Mouse (Mus musculus): ENCODE data around the gene Kank2. TPM values are rescaled to one million over a fixed set of nuclear protein-coding genes. Genes with fewer than 3 reads are reported as not detected.
A peak's percentile ranks its signal among the peaks of the same experiment; 100 is the strongest.
"Not testable (repeated sequence)": the region's sequence is repeated elsewhere in the genome, so short reads cannot be mapped to it uniquely, and the experiment has no call there.

Gene Kank2
- polyA plus RNA-seq, 1 experiment from 2014 or later, result 7.5 TPM

- peaks cover 36% of the 10 kb centered on the region for H3K36me3 ChIP-seq (ENCODE audit: control insufficient read depth, insufficient read depth, low read length)
- no peaks in the 10 kb centered on the region for H3K9me3 ChIP-seq (ENCODE audit: control insufficient read depth, low read length)
- no peaks in the 10 kb centered on the region for H3K27me3 ChIP-seq (ENCODE audit: control insufficient read depth, insufficient read depth, low read length)
- H3K4me2 ChIP-seq (replicated peaks; ENCODE audit: low read depth), result no peak overlapping the region
- 81% methylated on average over 3 of the region's 3 CpGs for WGBS
- no peaks in the 10 kb centered on the region for H3K4me1 ChIP-seq (replicated peaks; ENCODE audit: control insufficient read depth, insufficient read depth)
- DNase-seq (ENCODE audit: low spot score) (no peak), ATAC-seq (ENCODE audit: low FRiP score, low TSS enrichment) (no peak)
- no peak overlapping the region for H3K27ac ChIP-seq (replicated peaks)
- H3K4me3 ChIP-seq (ENCODE audit: low read depth, low read length), result no peak overlapping the region
- H3K9ac ChIP-seq (ENCODE audit: low read length), result no peak overlapping the region
- TF ChIP-seq EP300 (optimal IDR thresholded peaks at IDR 0.05) (no peak), CTCF (IDR thresholded peaks at IDR 0.05; ENCODE audit: low read depth) (no peak)
Observed at GRCm38 (mm10) chr9:21777726-21778125, 20.8 kb downstream of the Kank2 start.

- no peak overlapping the region for H3K4me3 ChIP-seq (ENCODE audit: low read depth, low read length)
- H3K4me2 ChIP-seq (replicated peaks; ENCODE audit: low read depth), result no peak overlapping the region
- H3K9me3 ChIP-seq (ENCODE audit: control insufficient read depth, low read length), result no peaks in the 10 kb centered on the region
- no peak for TF ChIP-seq EP300 (optimal IDR thresholded peaks at IDR 0.05)
- 95% methylated on average over 16 of the region's 16 CpGs for WGBS
- no peak overlapping the region for H3K27ac ChIP-seq (replicated peaks)
- DNase-seq (ENCODE audit: low spot score), result no peak
- no peak for ATAC-seq (ENCODE audit: low FRiP score, low TSS enrichment)
- no peaks in the 10 kb centered on the region for H3K4me1 ChIP-seq (replicated peaks; ENCODE audit: control insufficient read depth, insufficient read depth)
- no peaks in the 10 kb centered on the region for H3K27me3 ChIP-seq (ENCODE audit: control insufficient read depth, insufficient read depth, low read length)
- peaks cover 26% of the 10 kb centered on the region for H3K36me3 ChIP-seq (ENCODE audit: control insufficient read depth, insufficient read depth, low read length)
- H3K9ac ChIP-seq (ENCODE audit: low read length), result no peak overlapping the region
Observed at GRCm38 (mm10) chr9:21774353-21774752, 24.2 kb downstream of the Kank2 start.

GRCm38 (mm10) chr9:21773396-21773795 lies 25.1 kb downstream of the Kank2 start:
- DNase-seq (ENCODE audit: low spot score); H3K9me3 ChIP-seq (ENCODE audit: control insufficient read depth, low read length); H3K27me3 ChIP-seq (ENCODE audit: control insufficient read depth, insufficient read depth, low read length); H3K27ac ChIP-seq (replicated peaks); H3K4me3 ChIP-seq (ENCODE audit: low read depth, low read length); H3K4me1 ChIP-seq (replicated peaks; ENCODE audit: control insufficient read depth, insufficient read depth); H3K9ac ChIP-seq (ENCODE audit: low read length); ATAC-seq (ENCODE audit: low FRiP score, low TSS enrichment); H3K4me2 ChIP-seq (replicated peaks; ENCODE audit: low read depth): not testable (repeated sequence)
- WGBS, result 68% methylated on average over 5 of the region's 5 CpGs
- H3K36me3 ChIP-seq (ENCODE audit: control insufficient read depth, insufficient read depth, low read length), result peaks cover 24% of the 10 kb centered on the region

- no peak for ATAC-seq (ENCODE audit: low FRiP score, low TSS enrichment)
- no peak for TF ChIP-seq EP300 (optimal IDR thresholded peaks at IDR 0.05)
- no peak for TF ChIP-seq CTCF (IDR thresholded peaks at IDR 0.05; ENCODE audit: low read depth)
- no peak for DNase-seq (ENCODE audit: low spot score)
- Histone ChIP-seq H3K4me1 (replicated peaks; ENCODE audit: control insufficient read depth, insufficient read depth) (no peaks in the 10 kb centered on the region), H3K4me3 (ENCODE audit: low read depth, low read length) (no peak overlapping the region), H3K9me3 (ENCODE audit: control insufficient read depth, low read length) (no peaks in the 10 kb centered on the region), H3K36me3 (ENCODE audit: control insufficient read depth, insufficient read depth, low read length) (peaks cover 18% of the 10 kb centered on the region), H3K9ac (ENCODE audit: low read length) (0 out of 2 replicates have a peak overlapping the region, but pooled peaks have one; percentile 23), H3K4me2 (replicated peaks; ENCODE audit: low read depth) (no peak overlapping the region), H3K27ac (replicated peaks) (peak overlapping the region; percentile 61), H3K27me3 (ENCODE audit: control insufficient read depth, insufficient read depth, low read length) (no peaks in the 10 kb centered on the region)
- WGBS, result 67% methylated on average over 26 of the region's 26 CpGs
Observed at GRCm38 (mm10) chr9:21769558-21770183, 28.9 kb downstream of the Kank2 start.

- DNase-seq (ENCODE audit: low spot score) (no peak), ATAC-seq (ENCODE audit: low FRiP score, low TSS enrichment) (peak; percentile 36; the same call in 1 of the 2 replicates)
- no peak for TF ChIP-seq CTCF (IDR thresholded peaks at IDR 0.05; ENCODE audit: low read depth)
- TF ChIP-seq EP300 (optimal IDR thresholded peaks at IDR 0.05), result no peak
- Histone ChIP-seq H3K36me3 (ENCODE audit: control insufficient read depth, insufficient read depth, low read length) (peaks cover 16% of the 10 kb centered on the region), H3K9me3 (ENCODE audit: control insufficient read depth, low read length) (no peaks in the 10 kb centered on the region), H3K4me2 (replicated peaks; ENCODE audit: low read depth) (no peak overlapping the region), H3K27ac (replicated peaks) (peak overlapping the region; percentile 61), H3K4me1 (replicated peaks; ENCODE audit: control insufficient read depth, insufficient read depth) (no peaks in the 10 kb centered on the region), H3K9ac (ENCODE audit: low read length) (no peak overlapping the region), H3K4me3 (ENCODE audit: low read depth, low read length) (no peak overlapping the region), H3K27me3 (ENCODE audit: control insufficient read depth, insufficient read depth, low read length) (no peaks in the 10 kb centered on the region)
- WGBS, result 43% methylated on average over 13 of the region's 13 CpGs
Observed at GRCm38 (mm10) chr9:21768511-21769411, 29.8 kb downstream of the Kank2 start.

GRCm38 (mm10) chr9:21767896-21768295 lies 30.6 kb downstream of the Kank2 start:
- Histone ChIP-seq H3K9ac (ENCODE audit: low read length) (no peak overlapping the region), H3K36me3 (ENCODE audit: control insufficient read depth, insufficient read depth, low read length) (peaks cover 12% of the 10 kb centered on the region), H3K27me3 (ENCODE audit: control insufficient read depth, insufficient read depth, low read length) (no peaks in the 10 kb centered on the region), H3K4me1 (replicated peaks; ENCODE audit: control insufficient read depth, insufficient read depth) (no peaks in the 10 kb centered on the region), H3K4me2 (replicated peaks; ENCODE audit: low read depth) (no peak overlapping the region), H3K4me3 (ENCODE audit: low read depth, low read length) (no peak overlapping the region), H3K9me3 (ENCODE audit: control insufficient read depth, low read length) (no peaks in the 10 kb centered on the region), H3K27ac (replicated peaks) (peak overlapping the region; percentile 61)
- peak; percentile 56; the same call in 1 of the 2 replicates for ATAC-seq (ENCODE audit: low FRiP score, low TSS enrichment)
- WGBS, result 65% methylated on average over 11 of the region's 11 CpGs
- no peak for DNase-seq (ENCODE audit: low spot score)
- TF ChIP-seq CTCF (IDR thresholded peaks at IDR 0.05; ENCODE audit: low read depth) (no peak), EP300 (optimal IDR thresholded peaks at IDR 0.05) (no peak)
